Mouse (Mus musculus): ENCODE measurements at regions not wholly inside any gene's neighbourhood (a gene's known extent, or its start where the extent isn't known, plus 50 kb on each side); places are given as distances from the start of the nearest gene placed in this dataset.

- TF ChIP-seq MAFK (IDR thresholded peaks at IDR 0.05; ENCODE audit: insufficient replicate concordance, low read length) (no peak), CTCF (conservative IDR thresholded peaks at IDR 0.05 in 1 of 2, IDR thresholded peaks at IDR 0.05 in 1 of 2; ENCODE audit: low read depth in 2 of 2, low read length in 2 of 2) (no peak), SMC3 (IDR thresholded peaks at IDR 0.05; ENCODE audit: low read depth, low read length) (no peak), POLR2A (IDR thresholded peaks at IDR 0.05; ENCODE audit: low read depth, low read length) (no peak), ELF1 (IDR thresholded peaks at IDR 0.05; ENCODE audit: low read depth, low read length) (no peak), POLR2AphosphoS2 (IDR thresholded peaks at IDR 0.05; ENCODE audit: low read depth, low read length) (no peak), NRF1 (IDR thresholded peaks at IDR 0.05; ENCODE audit: low read depth, low read length) (no peak), ZNF384 (IDR thresholded peaks at IDR 0.05; ENCODE audit: low read depth, low read length) (no peak), ZMIZ1 (IDR thresholded peaks at IDR 0.05; ENCODE audit: low read depth, low read length) (no peak), ETS1 (conservative IDR thresholded peaks at IDR 0.05; ENCODE audit: low read depth, low read length) (no peak), GABPA (IDR thresholded peaks at IDR 0.05; ENCODE audit: insufficient replicate concordance, low read depth, low read length) (no peak), MXI1 (IDR thresholded peaks at IDR 0.05; ENCODE audit: low read depth, low read length) (no peak), EP300 (IDR thresholded peaks at IDR 0.05; ENCODE audit: low read length) (no peak)
Observed at GRCm38 (mm10) chr10:21745940-21746487, 136.0 kb upstream of the Sgk1 start.

Data from CH12.LX (cell line).